Comparison of ENCODE assay signal across 10 mouse cellular contexts in the genomic region with DNA sequence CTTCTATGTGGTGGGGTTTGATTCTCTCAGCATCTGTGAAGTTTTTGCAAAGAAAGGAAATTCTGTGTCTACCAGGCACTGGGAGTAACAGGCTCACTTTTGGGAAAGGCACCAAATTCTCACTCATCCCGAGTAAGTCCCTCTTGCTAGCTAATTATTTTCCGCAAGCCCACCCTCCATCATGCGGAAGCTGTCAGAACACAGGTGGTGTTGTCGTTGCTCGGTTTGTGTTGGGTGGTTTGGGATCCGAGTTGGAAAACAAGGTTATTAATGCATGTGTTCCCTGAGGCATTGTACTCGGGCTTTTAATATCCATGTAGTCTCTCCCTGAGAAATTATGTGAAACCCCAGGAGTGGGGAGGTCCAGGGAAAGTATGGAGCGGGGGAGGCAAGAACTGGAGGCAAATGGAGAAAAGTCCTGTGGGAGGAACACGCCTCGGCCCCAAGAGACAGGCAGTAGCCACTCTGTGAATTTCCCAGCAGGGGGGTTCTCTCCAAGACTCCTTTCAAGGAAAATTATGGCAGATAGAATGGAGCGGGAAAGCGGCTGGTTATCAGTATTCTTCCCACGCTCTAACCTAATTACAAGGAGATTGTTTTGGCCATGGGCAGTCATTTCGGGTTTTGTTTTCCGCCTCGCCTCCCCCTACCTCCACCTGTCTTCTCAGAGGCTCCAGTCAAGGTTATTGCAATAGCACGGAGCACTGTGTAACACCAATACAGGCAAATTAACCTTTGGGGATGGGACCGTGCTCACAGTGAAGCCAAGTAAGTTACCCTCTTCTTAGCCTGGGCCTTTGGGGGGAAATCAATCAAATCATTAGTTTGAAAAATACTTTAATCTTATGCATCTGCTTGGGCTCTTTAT.
DNase-seq lines count a peak whose midpoint lies in the region; ATAC-seq and TF ChIP-seq lines count a peak whose summit lies in the region.
"Had no signal": no experiment of that assay in that cellular context is flagged by ENCODE, and none has a peak within 500 bp of the region (broad histone marks: within the 10 kb centered on the region; RNA-seq: fewer than 3 reads in every experiment).

No protein-coding gene starts in this region.

- no peaks in the 10 kb centered on the region for H3K27me3 ChIP-seq in lung, embryonic 15.5 days
- H3K27me3 ChIP-seq in hindbrain, embryonic 11.5 days (ENCODE audit: control insufficient read depth, insufficient read depth, low read length) = no peaks in the 10 kb centered on the region
- H3K27me3 ChIP-seq: embryonic facial prominence, embryonic 15.5 days had no signal

- 67% methylated on average over 18 of the region's 18 CpGs for WGBS in lung, embryonic 15.5 days
- 64% methylated on average over 18 of the region's 18 CpGs for WGBS in hindbrain, embryonic 11.5 days

- no peak for DNase-seq in lung, postnatal 4 days
- no peak for DNase-seq in hindbrain, embryonic 11.5 days (ENCODE audit: low spot score)
- peak; percentile 26 for DNase-seq in left cerebral cortex, adult 11 months (ENCODE audit: low spot score)
- no peak for DNase-seq in urinary bladder, postnatal 14 days (ENCODE audit: low spot score)
- DNase-seq in adrenal gland, postnatal 10 days = no peak
- DNase-seq in urinary bladder, adult 18-20 months (ENCODE audit: low spot score in 2 of 2) = no peak

- TF ChIP-seq CTCF in cortical plate, adult 2 months (IDR thresholded peaks at IDR 0.05; ENCODE audit: extremely low read depth, insufficient read depth, low read length) = no peak

- H3K4me2 ChIP-seq in lung, embryonic 15.5 days = no peak overlapping the region
- H3K4me2 ChIP-seq in hindbrain, embryonic 11.5 days (replicated peaks; ENCODE audit: low read depth, low read length) = no peak overlapping the region
- H3K4me2 ChIP-seq: embryonic facial prominence, embryonic 15.5 days; liver, embryonic 15.5 days had no signal

- H3K9me3 ChIP-seq in lung, embryonic 15.5 days = no peaks in the 10 kb centered on the region
- H3K9me3 ChIP-seq in hindbrain, embryonic 11.5 days (ENCODE audit: control insufficient read depth, low read length) = no peaks in the 10 kb centered on the region
- H3K9me3 ChIP-seq: embryonic facial prominence, embryonic 15.5 days; liver, embryonic 15.5 days had no signal

- peaks cover 27% of the 10 kb centered on the region for H3K4me1 ChIP-seq in lung, embryonic 15.5 days
- no peaks in the 10 kb centered on the region for H3K4me1 ChIP-seq in cortical plate, adult 2 months (ENCODE audit: control insufficient read depth, insufficient read depth, low read length)
- H3K4me1 ChIP-seq in hindbrain, embryonic 11.5 days (replicated peaks; ENCODE audit: control insufficient read depth, insufficient read depth, low read length) = peaks cover 2% of the 10 kb centered on the region; the same call in 1 of the 2 replicates
- H3K4me1 ChIP-seq: liver, embryonic 15.5 days had no signal

- no peak overlapping the region for H3K9ac ChIP-seq in lung, embryonic 15.5 days
- H3K9ac ChIP-seq in hindbrain, embryonic 11.5 days (ENCODE audit: low read depth, low read length) = no peak overlapping the region
- H3K9ac ChIP-seq: embryonic facial prominence, embryonic 15.5 days; liver, embryonic 15.5 days had no signal

- H3K36me3 ChIP-seq in lung, embryonic 15.5 days = no peaks in the 10 kb centered on the region
- no peaks in the 10 kb centered on the region for H3K36me3 ChIP-seq in hindbrain, embryonic 11.5 days (ENCODE audit: control insufficient read depth, insufficient read depth, low read length)
- H3K36me3 ChIP-seq: embryonic facial prominence, embryonic 15.5 days; liver, embryonic 15.5 days had no signal

- no peak for ATAC-seq in lung, embryonic 15.5 days (ENCODE audit: borderline replicate concordance, extremely low read depth, low FRiP score, low TSS enrichment)
- ATAC-seq in hindbrain, embryonic 11.5 days (ENCODE audit: low FRiP score) = peak; percentile 22; the same call in 1 of the 2 replicates

- H3K4me3 ChIP-seq in lung, embryonic 15.5 days = no peak overlapping the region
- no peak overlapping the region for H3K4me3 ChIP-seq in cortical plate, adult 2 months (ENCODE audit: insufficient read depth, low read length)
- H3K4me3 ChIP-seq in hindbrain, embryonic 11.5 days (ENCODE audit: low read depth, low read length) = no peak overlapping the region
- H3K4me3 ChIP-seq: embryonic facial prominence, embryonic 15.5 days; liver, embryonic 15.5 days had no signal

- H3K27ac ChIP-seq in lung, embryonic 15.5 days = peak overlapping the region; percentile 46
- peak overlapping the region; percentile 80 for H3K27ac ChIP-seq in cortical plate, adult 2 months (ENCODE audit: insufficient read depth, low read length)
- H3K27ac ChIP-seq in hindbrain, embryonic 11.5 days (ENCODE audit: low read depth, low read length) = no peak overlapping the region
- H3K27ac ChIP-seq: embryonic facial prominence, embryonic 15.5 days; liver, embryonic 15.5 days had no signal

- no peak for TF ChIP-seq POLR2A in cortical plate, adult 2 months (IDR thresholded peaks at IDR 0.05; ENCODE audit: extremely low read depth, insufficient read depth, low read length)
